Mouse (Mus musculus) heart, postnatal 36 days (tissue): ENCODE data around the gene Adprhl1. TPM values are rescaled to one million over a fixed set of nuclear protein-coding genes. Genes with fewer than 3 reads are reported as not detected.

Source experiments
- DNase-seq, 2 experiments: peaks; one replicate each; pipeline ENCODE4 v3.0.0; 2021 to 2022
- intact Hi-C: fragments of 180-260 bp; cut with DNase I; formaldehyde crosslinking; loops from one replicate; pipeline ENCODE4 v1.15.1; 2025
- total RNA-seq, 2 experiments: library from RNA; stranded (reverse); gene quantifications; 2 replicates each; pipeline ENCODE4 v1.2.3; 2021

Gene Adprhl1
- total RNA-seq, 2 experiments from 2014 or later = 573 to 582 TPM

DNA sequence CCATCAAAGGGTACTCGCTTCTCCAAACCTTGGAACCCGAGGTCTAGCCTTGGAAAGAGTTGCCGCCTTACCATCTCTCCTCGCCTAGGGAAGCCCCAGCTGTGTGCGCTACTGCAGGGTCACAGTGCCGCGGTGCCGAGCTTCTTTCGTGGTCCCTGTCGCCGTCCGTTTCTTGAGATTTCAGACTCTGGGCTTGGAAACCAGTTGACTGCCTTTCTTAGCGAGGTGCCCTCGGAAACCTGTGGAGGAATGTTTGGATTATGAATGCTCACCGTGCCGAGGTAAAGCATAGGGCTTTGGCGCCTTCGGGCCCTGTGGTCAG lies 53.0 kb downstream of the Adprhl1 start:
- intact Hi-C loops = loop anchor here (5.0 kb wide), 1 partner anchor 224 kb away; no protein-coding TSS in a partner anchor
- no peak for DNase-seq

DNA sequence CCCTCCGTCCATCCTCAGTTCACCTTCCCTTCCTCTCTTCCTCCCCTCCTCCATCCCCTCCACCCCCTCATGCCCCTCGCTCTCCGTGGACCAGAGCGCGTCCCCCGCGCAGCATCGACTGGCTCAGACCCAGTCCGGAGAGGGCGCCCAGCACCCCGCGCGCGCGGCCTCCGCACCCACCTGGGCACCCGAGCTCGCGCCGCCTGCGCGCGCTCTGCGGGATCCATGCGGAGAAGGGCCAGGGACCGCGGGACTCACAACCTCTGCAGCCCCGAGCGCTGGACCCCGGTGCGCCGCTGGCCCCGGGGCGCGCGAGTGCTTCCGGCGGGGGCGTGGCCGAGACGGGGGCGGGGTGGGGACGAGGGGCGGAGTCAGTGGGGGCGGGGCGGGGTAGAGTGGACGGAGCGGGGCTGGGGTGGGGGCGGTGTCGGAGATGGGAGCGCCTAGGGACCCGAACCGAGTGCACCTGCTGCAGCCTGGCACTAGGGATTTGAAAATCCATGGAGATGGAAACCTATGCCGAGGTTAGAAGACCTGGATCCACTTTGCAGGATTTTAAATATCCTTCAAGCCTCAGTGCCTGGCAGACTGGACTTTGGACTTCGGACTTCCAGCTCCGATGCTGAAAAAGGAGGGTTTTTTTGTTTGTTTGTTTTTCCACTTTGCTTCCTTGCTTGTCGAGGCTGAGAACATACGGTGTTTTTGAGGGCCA lies 53.5 kb downstream of the Adprhl1 start, which contains the start of gene Grtp1:
TSS of gene Grtp1 (minus strand) at position 320 of the 712 bp plus-strand sequence.
- no peak for DNase-seq
- intact Hi-C loops = loop anchor here (5.0 kb wide), 1 partner anchor 223 kb away; no protein-coding TSS in a partner anchor

DNA sequence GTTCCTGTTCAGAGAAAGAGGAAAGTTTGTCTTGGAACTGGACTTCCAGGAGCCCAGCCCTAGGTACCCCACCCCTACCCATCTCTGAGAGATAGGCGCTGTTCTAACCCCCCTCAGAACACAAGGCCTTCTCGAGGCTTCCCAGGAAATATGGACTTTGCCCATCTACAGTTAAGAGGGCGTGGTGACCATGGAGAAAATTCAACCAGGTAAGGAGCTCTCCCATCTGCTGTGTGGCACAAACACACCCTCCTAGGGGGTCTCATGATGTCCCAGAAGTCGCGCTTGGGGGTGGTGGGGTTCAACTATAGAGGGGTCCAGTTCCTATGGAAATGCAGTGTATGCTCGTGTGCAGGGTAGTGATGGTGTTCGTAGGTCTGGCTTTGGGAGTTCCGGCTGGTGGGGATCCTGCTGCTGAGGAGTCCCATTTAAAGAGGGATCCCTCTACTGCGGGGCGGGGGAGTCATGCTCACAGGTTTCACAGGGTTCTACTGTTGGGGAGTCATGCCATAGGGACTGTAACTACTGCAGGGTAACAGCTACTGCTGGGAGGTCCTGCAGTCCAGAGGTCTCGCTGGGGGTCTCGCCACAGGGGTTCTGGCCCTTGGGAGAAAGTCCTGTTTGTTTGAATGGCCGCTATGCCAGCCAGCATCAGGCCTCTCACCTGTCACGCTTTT lies 54.4 kb downstream of the Adprhl1 start:
- no peak for DNase-seq
- intact Hi-C loops = loop anchor here (5.0 kb wide), 1 partner anchor 222 kb away; no protein-coding TSS in a partner anchor

DNA sequence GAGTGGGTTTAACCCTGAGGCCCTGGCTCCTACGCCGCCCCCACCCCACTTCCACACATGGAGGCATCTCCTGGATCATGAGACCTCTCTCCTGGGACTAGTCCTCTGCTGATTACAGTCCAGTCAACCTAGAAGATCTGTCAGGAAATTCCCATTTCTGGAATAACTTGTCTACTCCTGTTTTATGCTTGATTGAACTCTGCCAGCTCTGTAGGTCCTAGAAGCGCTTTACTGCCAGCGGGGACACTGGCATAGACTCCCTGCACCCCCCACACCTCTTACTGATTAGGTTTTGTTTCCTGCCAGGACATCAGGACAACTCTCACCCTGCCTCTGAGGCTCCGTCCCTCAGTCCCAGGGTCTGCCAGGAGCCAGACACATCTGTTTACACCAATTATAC lies 56.5 kb downstream of the Adprhl1 start:
- no peak for DNase-seq
- intact Hi-C loops = no loop called here

DNA sequence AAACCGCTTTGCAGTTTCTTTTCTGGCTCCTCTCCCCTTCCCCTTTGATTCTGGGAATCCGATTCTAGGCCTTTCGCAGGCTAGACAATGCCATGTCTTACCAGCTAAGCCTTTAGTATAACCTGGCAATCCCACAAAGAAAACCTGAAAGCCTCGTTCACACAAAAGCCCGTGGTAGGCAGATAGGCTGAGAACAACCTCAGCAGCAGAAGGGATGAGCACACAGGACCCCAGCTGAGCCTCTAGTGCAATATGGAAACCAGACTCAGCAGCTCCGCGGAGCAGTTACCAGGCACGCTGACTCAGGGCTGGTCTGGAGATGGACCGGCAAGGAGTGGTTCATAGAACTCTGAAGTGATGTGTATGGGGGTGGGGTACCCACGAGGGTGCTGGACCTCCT lies 59.1 kb downstream of the Adprhl1 start:
- intact Hi-C loops = no loop called here
- no peak for DNase-seq

DNA sequence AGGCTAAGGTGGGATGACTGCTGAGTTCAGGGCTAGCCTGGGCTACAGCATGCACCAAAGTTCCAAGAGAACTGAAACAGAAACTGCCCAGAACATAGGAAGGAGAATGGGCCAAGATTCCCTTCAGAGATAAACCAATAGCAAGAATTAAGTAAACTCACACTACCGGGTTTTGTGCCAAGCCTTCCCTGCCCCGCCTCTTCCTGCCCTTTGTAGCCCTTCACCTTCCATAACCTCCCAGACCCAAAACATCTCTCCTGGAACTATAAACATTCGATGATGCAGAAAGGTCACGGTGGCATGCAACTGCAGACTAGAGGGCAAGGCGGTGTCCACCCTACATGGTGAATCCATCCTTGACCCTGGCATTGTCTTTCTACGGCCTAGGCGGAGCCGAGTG lies 63.7 kb downstream of the Adprhl1 start:
- DNase-seq = no peak
- intact Hi-C loops = no loop called here

DNA sequence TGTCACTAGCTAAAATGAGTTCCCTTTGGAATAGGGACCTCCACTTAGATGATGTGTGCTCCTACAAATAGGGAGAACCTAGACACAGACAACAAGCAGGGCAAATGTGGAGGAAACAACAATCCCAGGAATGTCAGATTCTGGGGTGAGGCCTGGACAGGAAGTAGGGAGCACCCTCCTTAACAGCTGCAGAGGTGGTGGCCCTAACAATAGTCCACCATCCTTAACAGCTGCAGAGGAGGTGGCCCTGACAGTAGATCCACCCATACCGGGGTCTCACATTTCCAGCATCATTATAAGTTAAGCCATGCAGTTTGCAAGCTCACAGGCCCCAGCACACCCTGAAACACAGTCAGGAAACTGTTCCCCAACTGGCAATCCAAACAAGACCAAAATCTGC lies 65.1 kb downstream of the Adprhl1 start:
- intact Hi-C loops = no loop called here
- DNase-seq = no peak

DNA sequence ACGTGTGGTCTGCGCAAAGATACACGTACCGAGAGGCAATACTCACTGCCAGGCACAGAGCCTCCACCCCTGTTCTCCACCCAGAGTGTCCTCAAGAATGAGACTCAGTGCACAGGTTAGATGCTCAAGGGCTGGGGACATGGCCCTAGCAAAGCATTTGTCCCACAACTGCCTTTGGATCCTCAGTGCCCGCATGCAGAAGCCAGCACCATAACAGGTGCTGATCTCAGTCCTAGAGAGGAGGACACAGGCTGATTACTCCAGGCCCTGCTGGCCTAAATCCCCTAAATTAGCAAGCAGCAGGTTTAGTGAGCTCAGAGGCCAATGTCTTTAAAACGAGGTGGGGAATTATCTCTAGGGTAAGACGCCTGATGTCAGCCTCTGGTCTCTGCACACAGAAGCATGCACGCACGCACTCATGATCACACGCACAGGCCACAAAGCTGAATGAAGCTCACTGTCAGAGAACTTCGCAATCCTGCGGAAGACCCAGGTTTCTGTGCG lies 65.9 kb downstream of the Adprhl1 start:
- DNase-seq = no peak
- intact Hi-C loops = no loop called here

DNA sequence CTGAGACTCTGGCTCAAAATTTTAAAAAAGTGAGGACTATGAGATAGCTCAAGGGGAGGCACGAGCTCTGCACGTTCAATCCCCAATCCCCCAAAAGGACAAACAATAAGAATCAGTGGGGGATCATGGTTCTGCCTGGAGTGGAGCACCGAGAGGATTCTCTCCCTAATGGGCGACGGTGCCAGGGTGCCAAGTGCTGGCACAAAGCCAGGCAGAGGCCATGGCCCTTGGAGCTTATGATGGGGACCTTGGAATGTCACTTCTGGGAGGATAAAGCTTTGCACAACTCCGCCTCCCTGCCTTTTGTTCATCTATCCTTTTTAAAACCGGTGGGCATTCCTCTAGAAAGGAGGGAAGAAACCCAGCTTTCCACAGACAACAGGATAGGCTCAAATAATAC lies 66.3 kb downstream of the Adprhl1 start:
- DNase-seq = no peak

DNA sequence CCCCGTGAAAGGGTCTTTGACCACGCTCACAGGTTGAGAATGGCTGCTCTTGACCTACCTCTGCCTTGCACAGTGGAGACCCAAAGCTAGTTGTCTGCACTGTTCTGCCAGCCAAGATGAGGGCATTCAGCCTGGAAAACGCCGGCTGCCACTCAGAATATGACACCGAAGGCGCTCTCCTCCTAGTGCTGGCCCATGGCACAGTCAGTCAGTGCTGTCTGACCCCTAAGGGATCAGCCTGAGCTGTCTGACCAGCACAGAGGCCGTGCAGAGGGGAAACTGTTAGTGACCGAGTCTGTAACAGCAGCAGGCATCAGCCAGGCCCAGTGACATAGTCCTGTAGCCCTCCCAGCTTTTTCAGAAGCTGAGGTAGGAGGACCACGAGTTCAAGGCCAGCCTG lies 66.7 kb downstream of the Adprhl1 start:
- DNase-seq = no peak

More for the DNA sequence above, 66.3 kb downstream of the Adprhl1 start:
- intact Hi-C loops = no loop called here

DNA sequence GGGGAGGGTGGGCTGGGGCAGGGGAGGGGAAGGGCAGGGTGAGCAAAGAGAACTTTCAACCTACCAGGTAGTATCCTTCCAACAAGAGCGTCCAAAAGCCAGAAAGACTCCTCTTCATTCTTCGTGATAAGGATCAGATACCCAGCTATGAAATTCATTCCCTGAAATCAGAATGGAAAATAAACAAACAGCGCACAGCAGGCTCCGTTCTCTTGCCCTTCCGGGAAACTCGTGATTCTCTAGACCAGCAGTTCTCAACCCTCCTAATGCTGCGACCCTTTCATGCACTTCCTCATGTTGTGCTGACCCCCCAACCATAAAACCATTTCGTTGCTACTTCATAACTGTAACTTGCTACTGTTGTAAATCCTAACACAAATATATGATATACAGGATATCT lies 67.1 kb downstream of the Adprhl1 start:
- no peak for DNase-seq
- intact Hi-C loops = no loop called here

More for the DNA sequence above, 66.7 kb downstream of the Adprhl1 start:
- intact Hi-C loops = no loop called here

DNA sequence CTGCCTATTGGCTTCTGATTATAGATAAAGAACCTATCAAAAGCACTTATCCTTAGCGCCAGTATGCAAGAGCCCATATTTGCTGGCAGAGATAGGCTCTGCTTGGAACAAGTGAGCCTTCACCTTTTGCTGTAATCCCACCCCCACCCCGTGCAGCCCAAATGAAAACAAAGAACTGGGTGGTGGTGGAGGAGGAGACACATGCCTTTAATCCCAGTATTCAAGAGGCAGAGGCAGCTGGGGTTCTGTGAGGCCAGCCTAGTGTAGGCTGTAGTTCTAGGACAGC lies 72.3 kb downstream of the Adprhl1 start:
- no peak for DNase-seq
- intact Hi-C loops = no loop called here

DNA sequence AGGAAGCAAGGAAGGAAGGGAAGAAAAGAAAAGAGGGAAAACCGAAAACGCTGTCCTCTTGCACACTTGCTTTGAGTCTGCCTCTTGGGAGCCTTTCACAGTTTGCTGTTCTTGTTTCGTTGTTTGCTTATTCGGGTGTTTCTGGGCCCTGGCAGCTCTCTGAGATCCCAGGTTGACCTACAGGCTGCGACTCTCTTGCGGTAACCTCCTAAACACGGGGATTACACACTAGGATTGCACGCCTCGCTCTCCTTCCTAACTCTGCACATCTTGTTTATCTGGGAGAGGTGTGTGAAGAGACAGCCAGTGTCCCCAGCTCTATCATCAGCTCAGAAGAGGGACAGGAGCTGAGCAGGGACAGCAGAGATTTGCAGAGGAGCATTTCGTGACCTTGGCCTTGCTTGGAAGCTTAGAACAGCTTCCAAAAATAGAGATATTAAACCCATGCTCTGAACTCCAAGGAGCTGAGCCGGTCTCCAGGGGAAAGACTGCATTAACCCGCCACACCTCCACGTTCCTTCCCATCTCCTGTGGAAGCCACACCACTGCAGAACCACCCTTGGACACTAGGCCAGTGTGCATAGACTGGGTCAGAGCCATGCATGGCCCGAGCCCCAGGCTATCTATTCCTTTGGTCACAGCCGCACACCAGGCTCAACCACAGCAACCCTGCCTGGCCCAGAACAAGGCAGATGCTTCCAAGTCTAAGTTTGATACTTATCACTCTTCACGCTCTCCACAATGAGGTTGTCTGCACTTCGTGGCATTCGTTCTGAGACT lies 72.9 kb downstream of the Adprhl1 start:
- no peak for DNase-seq
- intact Hi-C loops = no loop called here

DNA sequence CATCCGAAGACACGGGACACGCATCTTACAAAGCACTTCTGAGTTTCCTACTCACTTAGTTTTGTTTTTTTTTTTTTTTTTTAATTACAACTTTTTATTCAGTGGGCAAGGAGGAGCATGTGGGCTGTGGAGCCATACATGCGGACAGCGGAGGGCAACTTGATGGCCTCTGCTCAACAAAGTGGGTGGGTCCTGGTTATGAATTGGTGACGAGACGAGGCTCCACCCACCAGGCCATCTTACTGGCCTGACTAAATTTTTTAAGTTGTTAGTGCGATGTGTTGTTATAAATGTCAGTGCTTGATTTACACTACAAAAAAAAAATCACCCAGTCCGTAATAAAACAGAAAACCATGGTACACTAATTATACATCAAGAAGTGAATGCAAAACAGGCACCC lies 73.6 kb downstream of the Adprhl1 start:
- intact Hi-C loops = no loop called here
- no peak for DNase-seq

DNA sequence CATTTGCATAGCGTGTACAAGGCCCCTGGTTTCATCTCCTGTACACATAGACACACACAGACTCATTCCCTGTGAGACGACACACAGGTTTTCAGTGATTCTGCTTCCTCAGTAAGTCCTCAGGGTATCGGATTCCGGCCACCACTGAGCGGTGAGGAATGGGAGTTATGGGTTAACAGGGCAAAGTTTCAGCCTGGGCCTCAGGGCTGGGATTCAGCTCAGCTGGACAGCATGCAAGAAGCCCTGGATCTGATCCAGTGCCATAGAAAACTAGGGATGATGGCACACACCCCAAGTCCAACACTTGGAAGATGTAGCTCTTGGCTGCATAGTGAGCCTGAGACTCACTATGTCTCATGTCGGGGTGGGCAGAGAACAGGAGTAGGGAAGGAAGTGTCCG lies 74.0 kb downstream of the Adprhl1 start:
- intact Hi-C loops = no loop called here

DNA sequence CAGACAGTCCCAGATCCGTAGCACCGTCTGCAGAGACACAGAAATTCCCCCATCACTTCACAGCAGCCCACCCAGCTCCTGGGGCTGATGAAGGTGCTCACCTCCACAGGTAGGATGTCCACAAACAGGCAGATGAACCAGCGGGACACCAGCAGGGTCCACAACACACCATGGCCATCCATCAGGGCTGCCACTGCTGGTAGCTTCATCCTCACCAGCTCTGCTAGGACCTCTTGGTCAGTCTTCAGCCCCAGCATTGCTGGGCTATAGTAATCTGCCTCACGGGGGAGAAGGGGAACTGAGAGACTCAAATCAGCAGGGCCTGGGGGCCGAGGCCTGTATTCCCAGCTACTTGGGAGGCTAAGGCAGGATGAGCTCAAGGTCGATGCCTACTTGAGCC lies 74.5 kb downstream of the Adprhl1 start:
- intact Hi-C loops = no loop called here
- DNase-seq = no peak

More for the DNA sequence above, 74.0 kb downstream of the Adprhl1 start:
- no peak for DNase-seq

DNA sequence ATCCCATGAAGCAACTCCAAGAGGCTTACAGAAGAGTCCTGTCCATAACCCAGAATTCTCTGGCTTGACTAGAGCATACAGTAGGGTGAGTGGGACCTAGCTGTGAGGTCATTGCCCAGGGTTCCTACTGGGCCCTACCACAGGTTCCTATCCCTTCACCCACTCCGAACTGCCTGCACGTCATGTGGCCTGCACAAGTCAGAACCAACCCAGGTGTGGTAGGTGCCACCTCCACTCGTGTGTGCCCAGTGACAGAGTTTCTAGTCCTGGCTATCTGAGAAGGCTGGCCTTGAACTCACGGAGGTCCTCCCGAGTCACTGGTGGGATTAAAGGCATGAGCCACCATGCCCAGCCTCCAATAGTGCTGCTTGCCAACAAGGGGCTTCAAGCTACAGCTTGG lies 75.8 kb downstream of the Adprhl1 start:
- intact Hi-C loops = no loop called here
- DNase-seq = no peak

DNA sequence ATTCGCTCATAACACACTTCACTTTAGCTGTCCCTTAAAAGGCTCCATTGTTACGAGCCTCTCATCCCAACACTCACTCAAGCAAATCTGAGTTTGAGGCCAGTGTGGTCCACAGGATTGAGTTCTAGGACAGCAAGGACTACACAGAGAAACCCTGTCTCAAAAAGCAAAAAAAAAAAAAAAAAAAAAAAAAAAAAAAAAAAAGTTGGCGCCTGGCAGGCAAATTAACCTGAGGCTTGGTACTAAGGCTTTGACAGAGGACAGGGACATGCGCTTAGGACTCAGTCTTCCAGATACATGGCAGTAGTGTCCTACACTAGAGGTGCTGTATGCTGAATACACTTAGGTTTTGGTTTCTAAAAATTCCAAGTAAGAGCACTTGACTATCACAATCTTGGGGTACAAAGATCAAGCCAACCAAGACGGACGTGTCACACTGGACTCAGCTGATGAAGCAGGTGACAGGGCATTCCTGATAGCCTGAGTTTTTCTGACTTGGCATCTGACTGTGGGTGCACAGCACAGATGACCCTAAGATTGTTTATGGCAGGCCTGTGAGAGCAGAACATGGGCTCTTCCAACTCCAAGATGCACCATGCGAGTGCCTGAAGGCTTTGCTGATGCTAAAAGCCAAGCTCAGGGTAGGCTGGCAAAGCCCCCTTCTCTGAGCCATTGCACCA lies 76.6 kb downstream of the Adprhl1 start:
- DNase-seq = no peak
- intact Hi-C loops = no loop called here

DNA sequence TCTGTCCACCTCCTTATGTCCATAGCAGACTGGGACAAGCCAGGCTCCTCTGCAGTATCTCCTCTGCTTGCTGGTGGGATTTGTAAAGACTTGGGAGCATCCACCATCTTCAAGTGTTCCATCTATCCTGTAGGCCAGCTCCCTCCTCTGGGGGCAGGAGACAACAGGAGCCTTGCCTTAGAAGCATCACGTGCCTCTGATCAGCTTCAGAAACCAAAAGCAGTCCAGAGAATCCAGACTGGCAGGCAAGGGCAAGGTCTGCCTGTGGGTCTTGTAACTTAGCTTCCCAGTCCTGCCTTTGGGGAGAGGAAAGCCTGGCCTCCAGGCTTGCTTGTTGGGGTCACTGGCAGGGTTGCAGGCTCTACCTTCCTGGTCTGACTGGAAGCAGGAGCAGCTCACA lies 78.3 kb downstream of the Adprhl1 start:
- DNase-seq = no peak
- intact Hi-C loops = no loop called here

DNA sequence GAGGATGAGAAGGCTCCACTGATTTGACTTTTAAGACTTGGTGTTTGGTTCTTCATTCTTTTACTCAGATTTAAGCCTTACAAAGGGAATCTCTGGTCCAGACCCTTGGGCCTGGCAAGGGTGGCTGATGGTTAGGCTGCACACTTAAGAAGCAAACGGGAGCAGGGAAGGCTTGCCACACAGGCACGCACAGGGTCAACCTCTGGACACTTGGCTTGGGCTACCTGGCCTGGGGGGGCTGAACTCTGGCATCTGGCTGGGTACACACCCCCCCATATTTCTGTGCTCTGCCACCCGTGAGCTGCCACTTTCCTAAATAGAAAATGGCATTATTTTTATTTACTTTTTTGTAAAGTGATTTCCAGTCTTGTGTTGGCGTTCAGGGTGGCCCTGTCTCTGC lies 79.2 kb downstream of the Adprhl1 start:
- DNase-seq = no peak
- intact Hi-C loops = no loop called here

DNA sequence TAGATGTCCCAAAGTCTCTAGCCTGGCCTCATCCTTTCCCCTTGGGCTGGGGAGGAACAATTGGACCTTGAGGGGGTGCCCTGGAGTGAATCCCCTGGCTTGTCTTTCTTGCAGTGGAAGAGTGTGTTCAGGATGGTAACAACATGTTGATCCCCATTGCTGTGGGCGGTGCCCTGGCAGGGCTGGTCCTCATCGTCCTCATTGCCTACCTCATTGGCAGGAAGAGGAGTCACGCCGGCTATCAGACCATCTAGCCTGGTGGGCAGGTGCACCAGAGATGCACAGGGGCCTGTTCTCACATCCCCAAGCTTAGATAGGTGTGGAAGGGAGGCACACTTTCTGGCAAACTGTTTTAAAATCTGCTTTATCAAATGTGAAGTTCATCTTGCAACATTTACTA lies 79.7 kb downstream of the Adprhl1 start:
- no peak for DNase-seq
- intact Hi-C loops = no loop called here
